Mouse (Mus musculus) kidney, adult 2 months (tissue): ENCODE data around the gene Fiz1. TPM values are rescaled to one million over a fixed set of nuclear protein-coding genes. Genes with fewer than 3 reads are reported as not detected.
"Not testable (repeated sequence)": the region's sequence is repeated elsewhere in the genome, so short reads cannot be mapped to it uniquely, and the experiment has no call there.

ENCODE experiments used
- DNase-seq: peaks from one replicate; pipeline ENCODE4 v3.0.0; 2021
- H3K27ac ChIP-seq: fragments of 200-500 bp; 2 replicates; pipeline ENCODE4 v1.5.1; 2012; ENCODE audit warnings: low read depth, low read length, control low read depth, inconsistent platforms; ENCODE audit not compliant: insufficient read depth
- H3K27me3 ChIP-seq: fragments of 200-500 bp; replicated peaks from 2 replicates; pipeline ENCODE4 v1.6.1; 2012; ENCODE audit warnings: mild to moderate bottlenecking, moderate library complexity, low read length, inconsistent platforms; ENCODE audit not compliant: control insufficient read depth, insufficient read depth
- H3K36me3 ChIP-seq: fragments of 200-500 bp; 2 replicates; pipeline ENCODE4 v1.6.1; 2012; ENCODE audit warnings: mild to moderate bottlenecking, moderate library complexity, low read length, inconsistent platforms; ENCODE audit not compliant: control insufficient read depth, insufficient read depth
- H3K4me1 ChIP-seq: fragments of 200-500 bp; 2 replicates; pipeline ENCODE4 v1.6.1; 2011; ENCODE audit warnings: low read length; ENCODE audit not compliant: control insufficient read depth, insufficient read depth
- H3K4me3 ChIP-seq: fragments of 200-500 bp; 2 replicates; pipeline ENCODE4 v1.5.1; 2011; ENCODE audit warnings: mild to moderate bottlenecking, low read depth, low read length, control low read depth; ENCODE audit not compliant: insufficient read depth
- CTCF ChIP-seq: fragments of 200-500 bp; conservative IDR thresholded peaks from 2 replicates; pipeline ENCODE4 v1.5.1; 2011; ENCODE audit warnings: low read depth, mild to moderate bottlenecking, control low read depth, low read length, moderate library complexity, mixed read lengths; ENCODE audit not compliant: insufficient read depth, insufficient read length
- POLR2A ChIP-seq: fragments of 200-500 bp; IDR thresholded peaks from one replicate; pipeline ENCODE4 v1.6.1; 2011; ENCODE audit warnings: low read depth, low read length, control low read depth
- WGBS: fragments of 180-500 bp; shearing (Covaris S2); methylation state at CpG from one replicate; pipeline ENCODE4 v1.1.7; 2018; 5-methylcytosine and 5-hydroxymethylcytosine counted together
- polyA plus RNA-seq: library from polyadenylated mRNA; depleted of rRNA; stranded (reverse); fragments of >200 nt; gene quantifications from 2 replicates; pipeline ENCODE4 v1.2.3, GENCODE M21; 2012

The Fiz1 gene
- polyA plus RNA-seq, 1 experiment = 25.4 TPM

DNA sequence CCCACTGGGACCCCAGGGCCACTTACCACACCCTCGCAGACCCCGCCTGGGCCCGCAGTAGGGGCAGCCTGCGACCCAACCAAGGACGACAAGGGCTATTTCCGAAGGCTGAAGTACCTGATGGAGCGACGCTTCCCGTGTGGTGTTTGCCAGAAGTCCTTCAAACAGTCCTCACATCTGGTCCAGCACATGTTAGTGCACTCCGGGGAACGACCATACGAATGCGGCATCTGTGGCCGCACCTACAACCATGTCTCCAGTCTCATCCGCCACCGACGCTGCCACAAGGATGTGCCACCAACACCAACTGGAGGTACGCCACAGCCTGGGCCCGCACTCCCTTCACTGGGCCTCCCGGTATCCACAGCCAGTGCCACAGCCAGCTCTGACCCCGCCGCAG, 15.0 kb upstream of the Fiz1 start:
- no peaks in the 10 kb centered on the region for H3K4me1 ChIP-seq
- no peaks in the 10 kb centered on the region for H3K27me3 ChIP-seq
- no peak overlapping the region for H3K4me3 ChIP-seq
- no peak overlapping the region for H3K27ac ChIP-seq
- 96% methylated on average over 22 of the region's 22 CpGs for WGBS
- H3K36me3 ChIP-seq = peaks cover 14% of the 10 kb centered on the region
- no peak for DNase-seq
- no peak for TF ChIP-seq POLR2A
- no peak for TF ChIP-seq CTCF

DNA sequence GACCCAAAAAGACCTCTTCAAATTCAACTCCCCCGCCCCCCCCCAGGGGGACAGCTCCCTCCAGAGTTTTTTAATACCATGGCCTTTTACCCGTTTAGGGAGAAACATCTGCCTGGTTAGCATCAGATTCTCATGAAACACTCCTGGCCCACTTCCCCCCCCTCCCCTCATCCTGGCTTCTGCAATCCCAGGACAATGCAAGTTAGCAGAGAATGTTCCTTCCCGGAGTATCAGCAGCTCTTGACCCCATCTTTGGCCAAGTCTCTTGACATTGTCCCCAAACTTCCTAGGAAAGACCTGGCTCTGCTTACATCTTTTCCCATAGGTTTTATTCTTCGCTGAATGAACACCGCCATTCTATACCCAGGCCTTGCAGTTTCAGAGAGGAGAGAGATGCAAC, 6.7 kb upstream of the Fiz1 start:
- no peak overlapping the region for H3K27ac ChIP-seq
- TF ChIP-seq CTCF (no peak), POLR2A (no peak)

DNA sequence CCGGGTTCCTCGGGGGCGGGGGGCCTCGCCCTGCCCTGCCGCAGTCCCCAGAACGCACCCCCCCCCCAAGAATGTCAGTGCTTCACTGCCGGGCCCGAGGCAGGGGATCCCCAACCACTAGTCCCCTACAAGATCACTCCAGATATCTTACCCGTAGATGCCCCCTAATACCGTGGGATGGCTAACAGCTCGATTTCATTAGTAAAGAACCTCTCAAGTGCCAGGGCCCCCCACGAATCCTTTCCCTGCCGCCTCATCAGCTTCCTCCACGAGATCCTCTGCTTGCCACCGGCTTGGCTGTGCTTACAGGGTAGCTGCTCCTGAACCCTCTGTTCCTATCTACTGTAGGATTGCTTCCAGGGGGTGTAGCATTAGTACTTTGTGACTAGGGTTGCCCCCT, 6.2 kb upstream of the Fiz1 start:
- no peaks in the 10 kb centered on the region for H3K36me3 ChIP-seq
- no peak for DNase-seq
- under 1% methylated on average over 12 of the region's 15 CpGs for WGBS
- peak overlapping the region; percentile 72 for H3K27ac ChIP-seq
- no peaks in the 10 kb centered on the region for H3K27me3 ChIP-seq
- peaks cover 9% of the 10 kb centered on the region; the same call in 1 of the 2 replicates for H3K4me1 ChIP-seq
- H3K4me3 ChIP-seq = peak overlapping the region; percentile 63
- no peak for TF ChIP-seq POLR2A
- no peak for TF ChIP-seq CTCF

More for the DNA sequence above, 6.7 kb upstream of the Fiz1 start:
- H3K4me3 ChIP-seq = peak overlapping the region; percentile 63; the same call in 1 of the 2 replicates
- peaks cover 7% of the 10 kb centered on the region; the same call in 1 of the 2 replicates for H3K4me1 ChIP-seq
- no peaks in the 10 kb centered on the region for H3K36me3 ChIP-seq
- DNase-seq = no peak
- no peaks in the 10 kb centered on the region for H3K27me3 ChIP-seq
- 42% methylated on average over 5 of the region's 5 CpGs for WGBS

DNA sequence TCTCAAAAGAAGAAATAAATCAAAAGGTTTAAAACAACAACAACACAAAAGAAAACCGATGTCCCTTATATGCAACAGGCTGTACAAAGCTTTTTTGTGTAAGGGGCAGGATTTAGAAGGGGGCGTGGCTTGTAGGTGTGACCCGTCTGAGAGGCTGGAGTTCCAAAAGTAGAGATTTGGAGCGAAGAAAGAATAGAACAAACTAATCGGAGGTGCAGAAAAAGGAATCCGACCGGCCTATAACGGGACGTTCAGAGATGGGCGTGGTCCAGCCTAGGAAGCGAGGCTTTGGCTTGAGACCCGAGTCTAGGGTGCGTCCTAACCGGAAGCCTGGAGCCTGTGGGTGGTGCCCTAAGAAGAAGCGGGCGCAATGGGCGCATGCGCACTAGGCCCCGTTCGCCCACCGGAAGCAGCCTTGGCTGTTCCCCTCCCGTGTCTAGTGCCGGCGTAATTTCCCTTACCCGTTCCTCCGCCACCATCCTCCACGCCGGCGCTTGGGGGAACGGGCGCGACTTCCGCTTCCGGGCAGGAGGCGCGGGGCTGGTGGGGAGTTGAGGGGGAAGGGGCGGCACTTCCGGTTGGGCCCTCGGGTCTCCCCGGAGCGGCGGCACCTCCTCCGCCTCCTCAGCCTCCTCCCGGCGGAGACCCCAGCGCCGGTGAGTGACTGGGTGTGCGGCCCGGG, 5.6 kb upstream of the Fiz1 start, which contains the start of the genes Zfp865 and Ccdc106:
TSS of gene Zfp865 (plus strand) at position 377 of the 682 bp plus-strand sequence.
TSS of gene Ccdc106 (plus strand) at position 554 of the 682 bp plus-strand sequence.
- peaks cover 9% of the 10 kb centered on the region; the same call in 1 of the 2 replicates for H3K4me1 ChIP-seq

DNA sequence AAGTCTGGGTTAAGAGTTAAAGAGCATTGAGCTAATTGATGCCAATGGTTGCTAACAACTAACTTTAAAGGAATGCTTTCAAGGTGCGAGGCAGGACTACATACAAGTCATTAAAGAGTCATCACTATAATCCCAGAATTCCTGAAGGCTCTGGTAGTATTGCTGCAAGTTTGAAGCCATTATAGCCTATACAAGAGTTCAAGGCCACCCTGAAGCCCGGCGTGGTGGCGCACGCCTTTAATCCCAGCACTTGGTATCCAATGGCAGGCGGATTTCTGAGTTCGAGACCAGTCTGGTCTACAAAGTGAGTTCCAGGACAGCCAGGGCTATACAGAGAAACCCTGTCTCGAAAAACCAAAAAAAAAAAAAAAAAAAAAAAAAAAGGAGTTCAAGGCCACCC, 5.1 kb upstream of the Fiz1 start:
- not testable (repeated sequence) for H3K36me3 ChIP-seq, DNase-seq, H3K4me1 ChIP-seq, H3K27me3 ChIP-seq
- peak overlapping the region; percentile 17 for H3K4me3 ChIP-seq
- H3K27ac ChIP-seq = peak overlapping the region; percentile 34; the same call in 1 of the 2 replicates
- 15% methylated on average over 8 of the region's 8 CpGs for WGBS

More for the DNA sequence above, 5.6 kb upstream of the Fiz1 start, which contains the start of the genes Zfp865 and Ccdc106:
- Histone ChIP-seq H3K27me3 (no peaks in the 10 kb centered on the region), H3K36me3 (no peaks in the 10 kb centered on the region), H3K27ac (peak within 1 kb of the TSS; percentile 93), H3K4me3 (peak within 1 kb of the TSS; percentile 63)
- no peak for TF ChIP-seq CTCF
- peak; percentile 83 for TF ChIP-seq POLR2A
- DNase-seq = peak; percentile 100
- under 1% methylated on average over 49 of the region's 49 CpGs for WGBS

DNA sequence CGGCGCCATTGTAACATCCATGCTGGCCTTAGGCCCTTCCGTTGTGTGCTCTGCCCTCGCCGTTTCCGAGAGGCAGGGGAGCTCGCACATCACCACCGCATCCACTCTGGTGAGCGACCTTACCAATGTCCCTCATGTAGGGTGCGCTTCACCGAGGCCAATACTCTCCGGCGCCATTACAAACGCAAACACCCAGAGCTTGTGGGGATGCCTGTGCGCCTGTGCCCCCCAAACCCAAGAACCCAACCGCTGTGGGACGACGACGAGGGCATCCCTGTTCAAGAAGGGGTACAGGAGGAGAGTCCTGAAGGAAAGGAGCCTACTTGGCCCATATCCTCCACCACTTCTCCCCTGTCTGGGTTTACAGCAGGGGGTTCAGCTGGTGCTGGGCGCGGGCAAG, 3.4 kb upstream of the Fiz1 start:
- Histone ChIP-seq H3K4me3 (no peak overlapping the region), H3K27ac (no peak overlapping the region), H3K27me3 (no peaks in the 10 kb centered on the region), H3K36me3 (no peaks in the 10 kb centered on the region), H3K4me1 (peaks cover 9% of the 10 kb centered on the region; the same call in 1 of the 2 replicates)
- TF ChIP-seq CTCF (no peak), POLR2A (no peak)
- no peak for DNase-seq
- 97% methylated on average over 21 of the region's 21 CpGs for WGBS

DNA sequence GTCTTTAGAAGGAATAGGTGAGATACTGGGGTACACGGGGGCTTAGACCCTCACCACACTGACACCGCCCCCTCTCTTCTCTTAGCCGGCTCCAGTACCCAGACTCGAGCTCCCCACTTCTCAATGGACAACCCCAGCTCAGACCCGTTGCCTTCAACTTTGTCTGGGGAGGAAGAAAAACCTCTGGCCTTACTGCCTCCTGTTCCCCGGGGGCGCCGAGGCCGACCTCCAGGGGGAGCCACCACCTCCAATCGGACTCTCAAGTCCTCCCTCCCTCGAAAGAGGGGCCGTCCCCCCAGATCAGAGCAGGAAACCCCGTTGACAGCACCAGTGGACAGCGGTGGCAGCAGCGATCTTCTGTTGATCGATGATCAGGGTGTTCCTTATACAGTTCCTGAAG, 2.9 kb upstream of the Fiz1 start:
- DNase-seq = no peak
- 94% methylated on average over 16 of the region's 16 CpGs for WGBS
- Histone ChIP-seq H3K27me3 (no peaks in the 10 kb centered on the region), H3K27ac (no peak overlapping the region), H3K36me3 (no peaks in the 10 kb centered on the region), H3K4me1 (peaks cover 9% of the 10 kb centered on the region; the same call in 1 of the 2 replicates), H3K4me3 (no peak overlapping the region)
- TF ChIP-seq POLR2A (no peak), CTCF (no peak)
